Mouse (Mus musculus) heart, adult 18-20 months (tissue): ENCODE results near the gene Mettl7a2. TPM values are rescaled to one million over a fixed set of nuclear protein-coding genes. Genes with fewer than 3 reads are reported as not detected.
"Not testable (repeated sequence)": the region's sequence is repeated elsewhere in the genome, so short reads cannot be mapped to it uniquely, and the experiment has no call there.

Experiments used
- DNase-seq, 2 experiments: peaks; one replicate each; pipeline ENCODE4 v3.0.0; 2021 to 2022; ENCODE audit warnings: mixed read lengths in 1 of 2
- long read RNA-seq, 2 experiments: library from polyadenylated mRNA; stranded (forward); transcript quantifications; one replicate each; pipeline ENCODE4 v2.0.0; 2021
- total RNA-seq, 2 experiments: library from RNA; stranded (reverse); gene quantifications; 2 replicates each; pipeline ENCODE4 v1.2.3; 2021

The Mettl7a2 gene
- total RNA-seq: 1 to 10 TPM; 1.1 to 1.5 TPM
- long read RNA-seq, experiment 1: 0 reads
- long read RNA-seq, experiment 2: 0 reads

- no peak for DNase-seq
Observed at GRCm38 (mm10) chr15:100352711-100353250, at the start of gene Mettl7a2, which contains the start of gene Methig1. Gene Mettl7a2, plus strand, starts transcription at chr15:100353200. Gene Methig1, plus strand, starts transcription at chr15:100353149.

GRCm38 (mm10) chr15:100303428-100304018, 49.5 kb upstream of the Mettl7a2 start:
- DNase-seq: peak in 1 of 2 experiments; percentile 29

GRCm38 (mm10) chr15:100304019-100304991, 48.7 kb upstream of the Mettl7a2 start, which contains the start of gene Mettl7a1:
Gene Mettl7a1, plus strand, starts transcription at chr15:100304140.
- DNase-seq: peak; percentile 91 to 92

GRCm38 (mm10) chr15:100306201-100306600, 46.8 kb upstream of the Mettl7a2 start:
- DNase-seq: no peak

GRCm38 (mm10) chr15:100307438-100308096, 45.4 kb upstream of the Mettl7a2 start:
- peak; percentile 32 to 58 for DNase-seq

GRCm38 (mm10) chr15:100312346-100312745, 40.7 kb upstream of the Mettl7a2 start:
- no peak for DNase-seq

- no peak for DNase-seq
Observed at GRCm38 (mm10) chr15:100314448-100315145, 38.4 kb upstream of the Mettl7a2 start.

- DNase-seq: peak; percentile 48 to 59
Observed at GRCm38 (mm10) chr15:100318014-100318671, 34.9 kb upstream of the Mettl7a2 start.

- no peak for DNase-seq
Observed at GRCm38 (mm10) chr15:100319884-100320283, 33.1 kb upstream of the Mettl7a2 start.

- peak; percentile 10 to 31 for DNase-seq
Observed at GRCm38 (mm10) chr15:100320295-100320905, 32.6 kb upstream of the Mettl7a2 start.

GRCm38 (mm10) chr15:100321134-100321533, 31.9 kb upstream of the Mettl7a2 start:
- DNase-seq: peak; percentile 51 to 65

- DNase-seq: no peak
Observed at GRCm38 (mm10) chr15:100324021-100324591, 28.9 kb upstream of the Mettl7a2 start.

- no peak for DNase-seq
Observed at GRCm38 (mm10) chr15:100325235-100325634, 27.8 kb upstream of the Mettl7a2 start.

- not testable (repeated sequence) for DNase-seq
Observed at GRCm38 (mm10) chr15:100328089-100328488, 24.9 kb upstream of the Mettl7a2 start.

GRCm38 (mm10) chr15:100329336-100329735, 23.7 kb upstream of the Mettl7a2 start:
- not testable (repeated sequence) for DNase-seq

GRCm38 (mm10) chr15:100330739-100331138, 22.3 kb upstream of the Mettl7a2 start:
- no peak for DNase-seq

- DNase-seq: peak; percentile 29 to 33
Observed at GRCm38 (mm10) chr15:100332077-100332961, 20.7 kb upstream of the Mettl7a2 start.

- no peak for DNase-seq
Observed at GRCm38 (mm10) chr15:100334629-100335028, 18.4 kb upstream of the Mettl7a2 start, which contains the start of gene Mettl7a3. Gene Mettl7a3, plus strand, starts transcription at chr15:100334929.

- DNase-seq: not testable (repeated sequence)
Observed at GRCm38 (mm10) chr15:100337328-100337727, 15.7 kb upstream of the Mettl7a2 start.
